Mouse (Mus musculus): ENCODE results near the gene Mical2.
A peak's percentile ranks its signal among the peaks of the same experiment; 100 is the strongest.

The Mical2 gene

GRCm38 (mm10) chr7:112225615-112226262, at the start of gene Mical2:
Gene Mical2, plus strand, starts transcription at chr7:112225856.
- DNase-seq (ENCODE audit: low spot score) = peak; percentile 21

- no peak for DNase-seq (ENCODE audit: low spot score)
These were observed 49.0 kb upstream of the Mical2 start for GRCm38 (mm10) chr7:112176627-112177026.

GRCm38 (mm10) chr7:112180235-112180705, 45.4 kb upstream of the Mical2 start:
- peak; percentile 38 for DNase-seq (ENCODE audit: low spot score)

GRCm38 (mm10) chr7:112183258-112183841, 42.3 kb upstream of the Mical2 start:
- DNase-seq (ENCODE audit: low spot score) = peak; percentile 60

GRCm38 (mm10) chr7:112184519-112185225, 41.0 kb upstream of the Mical2 start:
- DNase-seq (ENCODE audit: low spot score) = no peak

GRCm38 (mm10) chr7:112185226-112185745, 40.4 kb upstream of the Mical2 start:
- no peak for DNase-seq (ENCODE audit: low spot score)

- no peak for DNase-seq (ENCODE audit: low spot score)
These were observed 38.8 kb upstream of the Mical2 start for GRCm38 (mm10) chr7:112186871-112187270.

- no peak for DNase-seq (ENCODE audit: low spot score)
These were observed 37.9 kb upstream of the Mical2 start for GRCm38 (mm10) chr7:112187536-112188459.

- DNase-seq (ENCODE audit: low spot score) = no peak
These were observed 33.4 kb upstream of the Mical2 start for GRCm38 (mm10) chr7:112192237-112192636.

- DNase-seq (ENCODE audit: low spot score) = no peak
These were observed 32.9 kb upstream of the Mical2 start for GRCm38 (mm10) chr7:112192778-112193177.

GRCm38 (mm10) chr7:112194286-112194685, 31.4 kb upstream of the Mical2 start:
- DNase-seq (ENCODE audit: low spot score) = no peak

GRCm38 (mm10) chr7:112197461-112197860, 28.2 kb upstream of the Mical2 start:
- DNase-seq (ENCODE audit: low spot score) = no peak

GRCm38 (mm10) chr7:112199343-112199742, 26.3 kb upstream of the Mical2 start:
- no peak for DNase-seq (ENCODE audit: low spot score)

GRCm38 (mm10) chr7:112200761-112201160, 24.9 kb upstream of the Mical2 start:
- DNase-seq (ENCODE audit: low spot score) = no peak

- DNase-seq (ENCODE audit: low spot score) = no peak
These were observed 23.5 kb upstream of the Mical2 start for GRCm38 (mm10) chr7:112202194-112202593.

- no peak for DNase-seq (ENCODE audit: low spot score)
These were observed 22.8 kb upstream of the Mical2 start for GRCm38 (mm10) chr7:112202843-112203242.

GRCm38 (mm10) chr7:112203937-112204336, 21.7 kb upstream of the Mical2 start:
- no peak for DNase-seq (ENCODE audit: low spot score)

GRCm38 (mm10) chr7:112204380-112204963, 21.2 kb upstream of the Mical2 start:
- DNase-seq (ENCODE audit: low spot score) = no peak

- no peak for DNase-seq (ENCODE audit: low spot score)
These were observed 20.1 kb upstream of the Mical2 start for GRCm38 (mm10) chr7:112205513-112205912.

GRCm38 (mm10) chr7:112207717-112208116, 17.9 kb upstream of the Mical2 start:
- no peak for DNase-seq (ENCODE audit: low spot score)
